Mouse (Mus musculus) stomach, embryonic 14.5 days (tissue): Measurements from ENCODE around the gene Tmpo. TPM values are rescaled to one million over a fixed set of nuclear protein-coding genes. Genes with fewer than 3 reads are reported as not detected.

Experiments
- ATAC-seq: fragments of 200-750 bp; cut with Nextera tagmentation; 2 replicates; pipeline ENCODE4 v1.8.0; 2017; ENCODE audit warnings: low read depth, moderate TSS enrichment; ENCODE audit not compliant: insufficient number of reproducible peaks, insufficient read depth, low FRiP score
- H3K27ac ChIP-seq: fragments of 300-500 bp; sonication (generic); 2 replicates; pipeline ENCODE4 v1.5.1; 2014; ENCODE audit warnings: mild to moderate bottlenecking, low read length, moderate library complexity, mixed read lengths
- H3K27me3 ChIP-seq: fragments of 300-500 bp; sonication (generic); 2 replicates; pipeline ENCODE4 v1.6.1; 2014; ENCODE audit warnings: low read length, control low read depth, mixed read lengths; ENCODE audit not compliant: control insufficient read depth, insufficient read depth
- H3K36me3 ChIP-seq: fragments of 300-500 bp; sonication (generic); 2 replicates; pipeline ENCODE4 v1.6.1; 2014; ENCODE audit warnings: mild to moderate bottlenecking, control low read depth, low read length, moderate library complexity, mixed read lengths; ENCODE audit not compliant: control insufficient read depth, insufficient read depth
- H3K4me1 ChIP-seq: fragments of 300-500 bp; sonication (generic); 2 replicates; pipeline ENCODE4 v1.6.1; 2014; ENCODE audit warnings: low read length, control low read depth, mixed read lengths; ENCODE audit not compliant: control insufficient read depth, insufficient read depth
- H3K4me2 ChIP-seq: fragments of 300-500 bp; sonication (generic); replicated peaks from 2 replicates; pipeline ENCODE4 v1.6.1; 2014; ENCODE audit warnings: low read depth, low read length, control low read depth
- H3K4me3 ChIP-seq: fragments of 300-500 bp; sonication (generic); 2 replicates; pipeline ENCODE4 v1.5.1; 2014; ENCODE audit warnings: low read depth, low read length, control low read depth
- H3K9ac ChIP-seq: fragments of 300-500 bp; sonication (generic); replicated peaks from 2 replicates; pipeline ENCODE4 v1.6.1; 2014; ENCODE audit warnings: low read depth, mild to moderate bottlenecking, control low read depth, low read length, moderate library complexity, mixed read lengths
- H3K9me3 ChIP-seq: fragments of 300-500 bp; sonication (generic); 2 replicates; pipeline ENCODE4 v1.6.1; 2016; ENCODE audit warnings: low read depth, low read length, control low read depth; ENCODE audit not compliant: control insufficient read depth
- WGBS: fragments of 180-500 bp; shearing (Covaris S2); extraction: QIAGEN DNeasy Blood & Tissue Kit; methylation state at CpG from one replicate; pipeline ENCODE4 v1.1.7; 2014; 5-methylcytosine and 5-hydroxymethylcytosine counted together
- polyA plus RNA-seq: library from polyadenylated mRNA; unstranded; fragments of >200 nt; fragmentation: Nextera tagmentation; extraction: Ambion mirVana; gene quantifications from 2 replicates; pipeline ENCODE4 v1.2.1, GENCODE M21; 2014

Gene Tmpo
- polyA plus RNA-seq, 1 experiment from 2014 or later: 236 TPM

DNA sequence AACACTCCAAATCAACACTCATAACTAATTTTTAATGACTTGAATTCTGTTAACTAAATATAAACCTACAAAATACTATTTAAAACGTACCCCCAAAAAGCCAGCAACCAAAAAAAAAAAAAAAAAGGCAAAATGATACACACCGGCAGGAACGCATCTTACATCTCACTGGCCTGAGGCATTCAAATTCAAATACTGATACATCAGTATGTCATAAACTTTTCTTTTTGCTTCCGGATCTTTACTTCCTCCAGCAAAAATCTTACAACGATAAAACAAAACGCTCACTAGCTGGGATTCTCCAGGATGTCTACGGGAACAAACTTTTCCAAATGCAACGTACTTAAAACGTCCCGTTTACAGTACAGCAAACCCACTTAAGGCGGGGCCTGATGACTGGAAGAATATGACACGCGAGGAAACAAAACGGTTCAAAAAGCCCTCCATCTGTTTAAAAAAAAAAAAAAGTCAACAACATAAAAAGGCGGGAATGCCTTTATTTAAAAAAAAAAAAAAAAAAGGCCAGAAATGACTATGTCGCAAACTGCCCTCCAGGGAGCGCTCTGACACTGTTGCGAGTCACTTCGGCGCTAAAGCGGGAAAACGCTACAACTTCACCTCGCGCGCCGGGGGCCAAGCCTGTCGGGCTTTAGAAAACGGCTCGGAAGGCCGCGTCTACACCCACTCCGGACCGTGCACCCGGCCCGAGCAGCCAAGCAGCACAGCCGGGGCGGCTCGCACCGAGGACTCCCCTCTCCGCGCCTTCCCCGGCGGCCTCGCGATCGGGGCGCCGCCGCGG is 10.8 kb downstream of the Tmpo start:
- H3K4me1 ChIP-seq: peaks cover 15% of the 10 kb centered on the region
- H3K9ac ChIP-seq: peak overlapping the region; percentile 100
- H3K4me3 ChIP-seq: peak overlapping the region; percentile 96
- peak overlapping the region; percentile 100 for H3K27ac ChIP-seq
- under 1% methylated on average over 50 of the region's 50 CpGs for WGBS
- no peaks in the 10 kb centered on the region for H3K27me3 ChIP-seq
- peak overlapping the region; percentile 53 for H3K4me2 ChIP-seq
- no peaks in the 10 kb centered on the region for H3K9me3 ChIP-seq
- peak; percentile 37; the same call in 1 of the 2 replicates for ATAC-seq
- H3K36me3 ChIP-seq: peaks cover 5% of the 10 kb centered on the region; the same call in 1 of the 2 replicates

DNA sequence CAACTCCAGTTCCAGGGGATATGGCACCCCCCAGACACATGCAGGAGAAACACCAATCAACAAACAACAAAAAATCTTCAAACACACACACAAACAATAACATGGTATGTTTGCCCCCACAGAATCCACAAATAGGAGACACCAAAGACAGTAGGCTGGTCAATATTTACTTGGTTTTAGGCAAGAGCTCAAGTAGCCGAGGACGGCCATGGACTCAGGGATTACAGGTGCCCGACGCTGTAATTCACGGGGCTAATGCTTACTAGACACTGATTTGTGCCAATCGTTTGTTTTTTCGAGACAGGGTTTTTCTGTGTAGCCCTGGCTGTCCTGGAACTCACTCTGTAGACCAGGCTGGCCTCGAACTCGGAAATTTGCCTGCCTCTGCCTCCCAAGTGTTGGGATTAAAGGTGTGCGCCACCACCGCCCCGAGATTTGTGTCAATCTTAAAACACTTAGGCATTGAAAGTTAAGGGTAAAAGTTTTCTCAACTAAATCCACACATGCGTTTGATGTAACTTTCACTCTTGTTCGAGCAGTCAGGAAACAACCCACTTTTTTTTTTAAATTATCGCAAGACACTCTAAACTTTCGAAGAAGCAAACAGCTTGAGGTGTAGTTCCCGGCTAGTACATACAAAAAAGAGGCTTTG is 11.6 kb downstream of the Tmpo start:
- Histone ChIP-seq H3K4me2 (peak overlapping the region; percentile 53), H3K9ac (peak overlapping the region; percentile 100), H3K4me1 (peaks cover 15% of the 10 kb centered on the region), H3K27me3 (no peaks in the 10 kb centered on the region), H3K36me3 (peaks cover 11% of the 10 kb centered on the region), H3K27ac (no peak overlapping the region), H3K9me3 (no peaks in the 10 kb centered on the region), H3K4me3 (peak overlapping the region; percentile 96)
- WGBS: 22% methylated on average over 17 of the region's 17 CpGs
- no peak for ATAC-seq

DNA sequence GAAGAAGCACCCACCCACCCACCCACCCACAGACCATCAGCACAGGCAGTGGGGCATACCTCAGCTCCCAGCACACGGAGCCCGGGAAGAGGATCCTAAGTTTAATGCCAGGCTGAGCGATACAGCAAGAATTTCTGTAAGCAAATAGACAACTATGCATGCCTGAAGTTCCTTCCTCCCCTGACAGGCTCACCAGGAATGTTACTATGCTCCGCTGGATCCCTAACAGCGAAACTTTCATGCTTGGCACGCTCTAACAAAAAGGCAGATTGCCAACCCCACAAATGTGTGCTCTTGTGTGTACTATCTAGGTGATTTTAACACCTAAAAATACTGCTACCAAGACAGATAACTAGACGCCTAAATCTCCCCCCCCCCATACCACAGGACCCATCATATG is 13.8 kb downstream of the Tmpo start:
- peaks cover 15% of the 10 kb centered on the region for H3K4me1 ChIP-seq
- WGBS: 46% methylated on average over 7 of the region's 7 CpGs
- H3K27ac ChIP-seq: peak overlapping the region; percentile 33; the same call in 1 of the 2 replicates
- H3K36me3 ChIP-seq: peaks cover 29% of the 10 kb centered on the region
- H3K4me2 ChIP-seq: peak overlapping the region; percentile 53
- H3K27me3 ChIP-seq: no peaks in the 10 kb centered on the region
- ATAC-seq: no peak
- H3K4me3 ChIP-seq: 0 out of 2 replicates have a peak overlapping the region, but pooled peaks have one; percentile 96
- no peak overlapping the region for H3K9ac ChIP-seq
- H3K9me3 ChIP-seq: no peaks in the 10 kb centered on the region

DNA sequence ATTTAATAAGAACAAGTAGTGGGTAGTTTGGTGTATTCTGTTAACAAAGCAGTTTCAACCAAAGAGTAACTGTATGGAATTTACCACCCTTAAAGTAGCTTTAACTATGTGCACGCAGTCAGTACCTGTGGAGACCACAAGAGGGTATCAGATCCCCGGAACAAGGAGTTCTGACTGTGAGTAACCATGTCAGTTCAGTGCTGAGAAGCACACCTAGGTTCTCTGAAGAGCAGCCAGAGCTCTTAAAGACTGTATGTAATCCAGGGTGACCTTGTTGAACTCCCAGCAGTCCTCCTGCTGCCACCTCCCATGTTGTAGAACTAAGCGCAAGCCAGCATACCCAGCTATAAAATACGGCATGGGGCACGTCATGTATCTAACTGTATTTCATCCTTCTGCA is 14.2 kb downstream of the Tmpo start:
- no peaks in the 10 kb centered on the region for H3K27me3 ChIP-seq
- peak overlapping the region; percentile 33; the same call in 1 of the 2 replicates for H3K27ac ChIP-seq
- H3K9ac ChIP-seq: no peak overlapping the region
- no peak for ATAC-seq
- 48% methylated on average over 5 of the region's 5 CpGs for WGBS
- no peaks in the 10 kb centered on the region for H3K9me3 ChIP-seq
- no peak overlapping the region for H3K4me3 ChIP-seq
- H3K36me3 ChIP-seq: peaks cover 33% of the 10 kb centered on the region
- peak overlapping the region; percentile 53 for H3K4me2 ChIP-seq
- H3K4me1 ChIP-seq: peaks cover 15% of the 10 kb centered on the region

DNA sequence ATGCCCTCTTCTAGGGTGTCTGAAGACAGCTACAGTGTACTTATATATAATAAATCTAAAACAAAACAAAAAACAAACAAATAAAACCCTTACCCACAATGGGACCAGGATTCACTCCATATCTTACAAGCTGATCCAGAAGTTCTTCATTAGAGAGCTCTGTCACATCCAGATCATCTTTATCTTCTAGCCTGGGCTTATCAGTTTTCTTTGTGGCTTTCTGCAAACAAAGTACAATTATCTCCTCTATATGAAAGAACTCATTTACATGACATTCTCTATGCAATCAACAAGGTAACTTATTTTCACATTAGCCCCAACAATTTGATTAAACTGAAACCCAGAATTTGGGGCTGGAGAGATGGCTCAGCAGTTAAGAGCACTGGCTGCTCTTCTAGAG is 15.3 kb downstream of the Tmpo start:
- Histone ChIP-seq H3K36me3 (peaks cover 44% of the 10 kb centered on the region), H3K27me3 (no peaks in the 10 kb centered on the region), H3K4me1 (peaks cover 15% of the 10 kb centered on the region), H3K9ac (no peak overlapping the region), H3K4me2 (no peak overlapping the region), H3K9me3 (no peaks in the 10 kb centered on the region), H3K4me3 (no peak overlapping the region), H3K27ac (no peak overlapping the region)
- no peak for ATAC-seq

DNA sequence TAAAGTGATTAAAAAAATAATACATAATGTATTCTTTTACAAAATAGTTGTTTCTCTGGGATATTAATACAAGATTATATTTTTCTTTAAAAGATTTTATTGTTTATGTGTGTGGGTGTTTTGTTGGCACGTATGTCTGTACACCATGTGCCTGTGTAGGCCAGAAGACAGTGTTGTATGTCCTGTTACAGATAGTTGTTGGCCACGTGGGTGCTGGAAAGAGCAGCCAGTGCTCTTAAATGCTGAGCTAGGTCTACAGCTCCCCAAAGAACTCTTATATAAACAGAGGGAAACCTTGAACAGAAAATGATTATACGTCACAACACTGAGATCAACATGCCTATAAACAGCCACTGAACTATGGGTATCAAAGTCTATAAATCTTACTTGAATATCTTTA is 16.6 kb downstream of the Tmpo start:
- H3K36me3 ChIP-seq: peaks cover 55% of the 10 kb centered on the region
- no peaks in the 10 kb centered on the region for H3K27me3 ChIP-seq
- H3K4me3 ChIP-seq: no peak overlapping the region
- H3K4me1 ChIP-seq: peaks cover 15% of the 10 kb centered on the region
- no peak overlapping the region for H3K27ac ChIP-seq
- no peak overlapping the region for H3K4me2 ChIP-seq
- no peak for ATAC-seq
- 88% methylated on average over 3 of the region's 3 CpGs for WGBS
- no peak overlapping the region for H3K9ac ChIP-seq
- H3K9me3 ChIP-seq: no peaks in the 10 kb centered on the region

DNA sequence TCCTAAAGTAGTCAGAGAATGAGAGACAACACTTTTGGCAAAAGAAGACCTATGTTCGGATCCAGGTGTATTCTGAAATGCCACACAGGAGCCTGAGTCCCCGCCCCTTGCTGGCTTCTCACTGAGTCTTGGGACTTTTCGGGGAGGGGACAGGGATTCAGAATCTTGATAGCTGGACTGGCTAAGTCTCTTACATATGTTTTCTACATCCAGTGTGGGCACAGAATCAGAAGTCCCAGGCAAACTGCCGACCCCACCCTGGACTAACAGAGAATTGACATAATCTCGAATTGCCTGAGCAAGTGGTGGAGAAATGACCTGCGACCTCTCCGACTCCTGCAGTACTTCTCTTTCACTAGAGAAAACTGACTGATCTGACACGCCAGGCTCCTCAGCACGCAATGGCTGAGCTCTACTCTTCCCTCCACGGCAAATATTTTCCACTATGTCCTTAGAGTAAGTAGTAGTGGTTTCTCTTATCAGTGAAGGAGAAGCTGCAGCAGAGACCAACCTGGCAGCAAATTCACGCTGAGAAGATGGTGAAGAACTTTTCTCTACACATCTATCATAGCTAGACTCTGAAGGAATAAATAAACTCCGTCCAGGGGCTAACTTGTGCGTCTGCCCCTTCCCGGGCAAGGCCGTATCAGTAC is 18.5 kb downstream of the Tmpo start:
- H3K4me3 ChIP-seq: no peak overlapping the region
- ATAC-seq: no peak

DNA sequence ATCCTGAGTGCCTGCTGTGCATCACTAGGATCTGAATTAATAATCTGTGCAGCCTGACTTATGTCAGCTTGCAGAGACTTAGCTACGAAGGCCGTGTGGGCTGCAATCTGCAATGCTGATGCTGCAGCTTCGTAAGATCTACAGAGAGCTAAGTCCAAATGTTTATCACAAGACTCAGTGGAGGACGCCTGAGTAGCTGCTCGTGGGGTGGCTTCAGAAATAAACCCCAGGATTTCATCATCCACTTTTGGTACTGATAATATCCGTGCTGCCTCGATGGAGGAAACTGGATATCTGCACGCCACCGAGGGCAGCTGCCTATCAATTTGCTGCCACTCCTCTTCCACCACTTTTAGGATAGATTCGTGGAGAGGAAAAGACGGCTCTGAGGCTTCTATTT is 19.0 kb downstream of the Tmpo start:
- Histone ChIP-seq H3K36me3 (peaks cover 78% of the 10 kb centered on the region), H3K27me3 (no peaks in the 10 kb centered on the region), H3K4me2 (no peak overlapping the region), H3K4me1 (peaks cover 2% of the 10 kb centered on the region; the same call in 1 of the 2 replicates), H3K9ac (no peak overlapping the region), H3K4me3 (no peak overlapping the region), H3K9me3 (no peaks in the 10 kb centered on the region), H3K27ac (no peak overlapping the region)
- ATAC-seq: no peak
- 91% methylated on average over 11 of the region's 11 CpGs for WGBS

More for the DNA sequence above, 18.5 kb downstream of the Tmpo start:
- H3K4me2 ChIP-seq: no peak overlapping the region
- 85% methylated on average over 15 of the region's 15 CpGs for WGBS
- H3K4me1 ChIP-seq: peaks cover 4% of the 10 kb centered on the region; the same call in 1 of the 2 replicates
- H3K27ac ChIP-seq: no peak overlapping the region
- no peaks in the 10 kb centered on the region for H3K9me3 ChIP-seq
- H3K36me3 ChIP-seq: peaks cover 72% of the 10 kb centered on the region
- no peak overlapping the region for H3K9ac ChIP-seq
- no peaks in the 10 kb centered on the region for H3K27me3 ChIP-seq
